Mouse (Mus musculus) C2C12 (cell line): ENCODE measurements around the gene Hmga2. TPM values are rescaled to one million over a fixed set of nuclear protein-coding genes. Genes with fewer than 3 reads are reported as not detected.
A peak's percentile ranks its signal among the peaks of the same experiment; 100 is the strongest.

Experiments
- H3K27me3 ChIP-seq: one replicate; pipeline ENCODE4 v1.6.1; 2011; ENCODE audit not compliant: control insufficient read depth, insufficient read depth, insufficient read length
- H3K36me3 ChIP-seq: one replicate; pipeline ENCODE4 v1.6.1; 2011; ENCODE audit not compliant: control insufficient read depth, insufficient read depth
- H3K4me3 ChIP-seq: one replicate; pipeline ENCODE4 v1.5.1; 2011; ENCODE audit warnings: mild to moderate bottlenecking, control low read depth; ENCODE audit not compliant: poor library complexity, insufficient read depth, severe bottlenecking
- H3K79me2 ChIP-seq: one replicate; pipeline ENCODE4 v1.6.1; 2011; ENCODE audit not compliant: control insufficient read depth, insufficient read depth
- H3K79me3 ChIP-seq: one replicate; pipeline ENCODE4 v1.6.1; 2011; ENCODE audit warnings: low read depth, control low read depth
- H3ac ChIP-seq: one replicate; pipeline ENCODE3; 2011; ENCODE audit warnings: low read depth; ENCODE audit not compliant: control insufficient read depth, insufficient read length
- CEBPB ChIP-seq: IDR thresholded peaks from one replicate; pipeline ENCODE4 v1.6.1; 2011; ENCODE audit warnings: low read depth, mild to moderate bottlenecking, control low read depth, moderate library complexity
- CTCF ChIP-seq: IDR thresholded peaks from one replicate; pipeline ENCODE4 v1.5.1; 2011; ENCODE audit not compliant: control insufficient read depth, insufficient read depth, insufficient read length
- FOSL1 ChIP-seq: IDR thresholded peaks from one replicate; pipeline ENCODE4 v1.8.0; 2011; ENCODE audit warnings: mild to moderate bottlenecking, low read length; ENCODE audit not compliant: poor library complexity, insufficient read depth, severe bottlenecking
- MAX ChIP-seq: IDR thresholded peaks from one replicate; pipeline ENCODE4 v1.6.1; 2011; ENCODE audit warnings: mild to moderate bottlenecking, control low read depth
- MYOD1 ChIP-seq: IDR thresholded peaks from one replicate; pipeline ENCODE4 v1.6.1; 2011; ENCODE audit warnings: low read depth; ENCODE audit not compliant: control insufficient read depth, insufficient read length
- MYOG ChIP-seq: IDR thresholded peaks from one replicate; pipeline ENCODE4 v1.6.1; 2011; ENCODE audit not compliant: control insufficient read depth, insufficient read length; ENCODE audit errors: extremely low read depth
- USF1 ChIP-seq: IDR thresholded peaks from one replicate; pipeline ENCODE4 v1.6.1; 2011; ENCODE audit warnings: low read depth, mild to moderate bottlenecking, control low read depth, moderate library complexity
- long read RNA-seq, 2 experiments: library from polyadenylated mRNA; unstranded; transcript quantifications; one replicate each; pipeline ENCODE4 v2.0.0; 2019 to 2020
- polyA plus RNA-seq: library from polyadenylated mRNA; unstranded; fragments of >200 nt; fragmentation: generic; extraction: Trizol; gene quantifications from one replicate; pipeline ENCODE4 v1.2.1, GENCODE M21; 2012; ENCODE audit warnings: missing spikeins

The Hmga2 gene
- polyA plus RNA-seq: 59.9 TPM
- long read RNA-seq, experiment 1, partial matches to known transcripts: 1 of 22 reads
- long read RNA-seq, experiment 1, other reads (novel, unspliced or antisense): 21 of 22 reads
- long read RNA-seq, experiment 2, partial matches to known transcripts: 0 of 59 reads
- long read RNA-seq, experiment 2, other reads (novel, unspliced or antisense): 58 of 59 reads

- Histone ChIP-seq H3K36me3 (peaks cover 35% of the 10 kb centered on the region), H3K4me3 (peak within 1 kb of the TSS; percentile 92), H3K79me2 (peaks cover 66% of the 10 kb centered on the region), H3ac (peak within 1 kb of the TSS; percentile 100), H3K27me3 (no peaks in the 10 kb centered on the region), H3K79me3 (peaks cover 46% of the 10 kb centered on the region)
- TF ChIP-seq MYOD1: no peak
These were observed at the start of gene Hmga2 for GRCm38 (mm10) chr10:120475601-120476515. TSS of gene Hmga2 (minus strand) at chr10:120476469.

- TF ChIP-seq MYOD1 (no peak), CEBPB (no peak), MAX (no peak), CTCF (no peak), MYOG (no peak), FOSL1 (no peak), USF1 (no peak)
- Histone ChIP-seq H3ac (no peak overlapping the region), H3K79me3 (no peaks in the 10 kb centered on the region), H3K27me3 (no peaks in the 10 kb centered on the region), H3K4me3 (no peak overlapping the region), H3K79me2 (no peaks in the 10 kb centered on the region), H3K36me3 (no peaks in the 10 kb centered on the region)
These were observed 46.7 kb upstream of the Hmga2 start for GRCm38 (mm10) chr10:120522959-120523358.

GRCm38 (mm10) chr10:120521912-120522575 is 45.8 kb upstream of the Hmga2 start:
- H3ac ChIP-seq: no peak overlapping the region
- no peak overlapping the region for H3K4me3 ChIP-seq
- no peaks in the 10 kb centered on the region for H3K36me3 ChIP-seq
- TF ChIP-seq FOSL1 (no peak), MAX (no peak), CTCF (no peak), MYOD1 (no peak), CEBPB (no peak), MYOG (no peak), USF1 (no peak)
- H3K27me3 ChIP-seq: no peaks in the 10 kb centered on the region
- H3K79me3 ChIP-seq: no peaks in the 10 kb centered on the region
- no peaks in the 10 kb centered on the region for H3K79me2 ChIP-seq

- Histone ChIP-seq H3K79me2 (no peaks in the 10 kb centered on the region), H3ac (no peak overlapping the region), H3K36me3 (no peaks in the 10 kb centered on the region), H3K4me3 (no peak overlapping the region), H3K79me3 (no peaks in the 10 kb centered on the region), H3K27me3 (no peaks in the 10 kb centered on the region)
- TF ChIP-seq MAX (no peak), USF1 (no peak), CTCF (no peak), FOSL1 (no peak), CEBPB (no peak)
These were observed 40.0 kb upstream of the Hmga2 start for GRCm38 (mm10) chr10:120516311-120516710.

GRCm38 (mm10) chr10:120513721-120514120 is 37.5 kb upstream of the Hmga2 start:
- TF ChIP-seq FOSL1 (no peak), USF1 (no peak), CEBPB (no peak), CTCF (no peak), MYOG (no peak), MYOD1 (no peak), MAX (no peak)
- H3K79me2 ChIP-seq: no peaks in the 10 kb centered on the region
- no peak overlapping the region for H3K4me3 ChIP-seq
- H3K27me3 ChIP-seq: no peaks in the 10 kb centered on the region
- H3K79me3 ChIP-seq: no peaks in the 10 kb centered on the region
- no peak overlapping the region for H3ac ChIP-seq
- no peaks in the 10 kb centered on the region for H3K36me3 ChIP-seq

GRCm38 (mm10) chr10:120512946-120513345 is 36.7 kb upstream of the Hmga2 start:
- Histone ChIP-seq H3K4me3 (no peak overlapping the region), H3K79me3 (no peaks in the 10 kb centered on the region), H3ac (no peak overlapping the region), H3K79me2 (no peaks in the 10 kb centered on the region), H3K27me3 (no peaks in the 10 kb centered on the region), H3K36me3 (no peaks in the 10 kb centered on the region)
- no peak for TF ChIP-seq MYOD1
- TF ChIP-seq CTCF: no peak
- no peak for TF ChIP-seq MAX
- TF ChIP-seq USF1: no peak
- no peak for TF ChIP-seq CEBPB
- TF ChIP-seq FOSL1: no peak
